Mouse (Mus musculus) embryonic facial prominence, embryonic 13.5 days (tissue): ENCODE results near the gene Tbc1d12. TPM values are rescaled to one million over a fixed set of nuclear protein-coding genes. Genes with fewer than 3 reads are reported as not detected.

Experiments
- ATAC-seq: fragments of 200-750 bp; cut with Nextera tagmentation; 2 replicates; pipeline ENCODE4 v1.8.0; 2017; ENCODE audit warnings: low read depth; ENCODE audit not compliant: insufficient number of reproducible peaks, insufficient read depth, low FRiP score, low TSS enrichment
- H3K27ac ChIP-seq: fragments of 300-500 bp; sonication (generic); 2 replicates; pipeline ENCODE4 v1.5.1; 2015; ENCODE audit warnings: moderate library complexity, mild to moderate bottlenecking, inconsistent platforms
- H3K27me3 ChIP-seq: fragments of 300-500 bp; sonication (generic); 2 replicates; pipeline ENCODE4 v1.6.1; 2015; ENCODE audit warnings: mild to moderate bottlenecking, inconsistent platforms
- H3K36me3 ChIP-seq: fragments of 300-500 bp; sonication (generic); 2 replicates; pipeline ENCODE4 v1.6.1; 2015; ENCODE audit warnings: mild to moderate bottlenecking, inconsistent platforms
- H3K4me1 ChIP-seq: fragments of 300-500 bp; sonication (generic); 2 replicates; pipeline ENCODE4 v1.6.1; 2015; ENCODE audit warnings: inconsistent platforms
- H3K4me2 ChIP-seq: fragments of 300-500 bp; sonication (generic); 2 replicates; pipeline ENCODE4 v1.6.1; 2015; ENCODE audit warnings: moderate library complexity, mild to moderate bottlenecking, inconsistent platforms
- H3K4me3 ChIP-seq: fragments of 300-500 bp; sonication (generic); 2 replicates; pipeline ENCODE4 v1.5.1; 2015; ENCODE audit warnings: mild to moderate bottlenecking, inconsistent platforms
- H3K9ac ChIP-seq: fragments of 300-500 bp; sonication (generic); 2 replicates; pipeline ENCODE4 v1.6.1; 2015; ENCODE audit warnings: mild to moderate bottlenecking, inconsistent platforms
- H3K9me3 ChIP-seq: fragments of 300-500 bp; sonication (generic); 2 replicates; pipeline ENCODE4 v1.6.1; 2016; ENCODE audit warnings: inconsistent platforms
- WGBS: fragments of 180-500 bp; shearing (Covaris S2); methylation state at CpG from one replicate; pipeline ENCODE4 v1.1.7; 2015; ENCODE audit warnings: mixed read lengths; 5-methylcytosine and 5-hydroxymethylcytosine counted together
- polyA plus RNA-seq: library from polyadenylated mRNA; unstranded; fragments of >200 nt; fragmentation: Nextera tagmentation; extraction: Ambion mirVana; gene quantifications from 2 replicates; pipeline ENCODE4 v1.2.1, GENCODE M21; 2015

The Tbc1d12 gene
- polyA plus RNA-seq, 1 experiment from 2014 or later = 3.7 TPM

- WGBS = 41% methylated on average over 3 of the region's 3 CpGs
- no peaks in the 10 kb centered on the region for H3K9me3 ChIP-seq
- no peak overlapping the region for H3K9ac ChIP-seq
- peaks cover 18% of the 10 kb centered on the region for H3K36me3 ChIP-seq
- no peak overlapping the region for H3K4me3 ChIP-seq
- H3K4me1 ChIP-seq = no peaks in the 10 kb centered on the region
- no peaks in the 10 kb centered on the region for H3K27me3 ChIP-seq
- no peak for ATAC-seq
- no peak overlapping the region for H3K4me2 ChIP-seq
- H3K27ac ChIP-seq = no peak overlapping the region
Observed at GRCm38 (mm10) chr19:38915677-38916076, 79.3 kb downstream of the Tbc1d12 start.

GRCm38 (mm10) chr19:38928481-38929158 lies 92.2 kb downstream of the Tbc1d12 start:
- Histone ChIP-seq H3K4me1 (peaks cover 10% of the 10 kb centered on the region), H3K9me3 (no peaks in the 10 kb centered on the region), H3K4me2 (no peak overlapping the region), H3K4me3 (no peak overlapping the region), H3K27me3 (no peaks in the 10 kb centered on the region), H3K36me3 (0 out of 2 replicates have a peak, but pooled peaks cover 2% of the 10 kb centered on the region), H3K9ac (no peak overlapping the region), H3K27ac (no peak overlapping the region)
- 92% methylated on average over 11 of the region's 11 CpGs for WGBS
- ATAC-seq = no peak

GRCm38 (mm10) chr19:38929471-38930251 lies 93.3 kb downstream of the Tbc1d12 start:
- WGBS = 73% methylated on average over 13 of the region's 13 CpGs
- peak overlapping the region; percentile 91 for H3K4me3 ChIP-seq
- peak overlapping the region; percentile 72 for H3K4me2 ChIP-seq
- H3K36me3 ChIP-seq = 0 out of 2 replicates have a peak, but pooled peaks cover 7% of the 10 kb centered on the region
- peak overlapping the region; percentile 96; the same call in 1 of the 2 replicates for H3K9ac ChIP-seq
- no peaks in the 10 kb centered on the region for H3K9me3 ChIP-seq
- ATAC-seq = no peak
- H3K4me1 ChIP-seq = peaks cover 13% of the 10 kb centered on the region
- H3K27me3 ChIP-seq = no peaks in the 10 kb centered on the region
- no peak overlapping the region for H3K27ac ChIP-seq

- no peaks in the 10 kb centered on the region for H3K27me3 ChIP-seq
- H3K4me1 ChIP-seq = peaks cover 13% of the 10 kb centered on the region
- H3K9ac ChIP-seq = peak overlapping the region; percentile 96
- peak overlapping the region; percentile 91 for H3K4me3 ChIP-seq
- no peak for ATAC-seq
- H3K27ac ChIP-seq = peak overlapping the region; percentile 80; the same call in 1 of the 2 replicates
- 2% methylated on average over 23 of the region's 23 CpGs for WGBS
- no peaks in the 10 kb centered on the region for H3K9me3 ChIP-seq
- peak overlapping the region; percentile 72 for H3K4me2 ChIP-seq
- 0 out of 2 replicates have a peak, but pooled peaks cover 7% of the 10 kb centered on the region for H3K36me3 ChIP-seq
Observed at GRCm38 (mm10) chr19:38930252-38930787, 93.9 kb downstream of the Tbc1d12 start.

GRCm38 (mm10) chr19:38930788-38931565 lies 94.6 kb downstream of the Tbc1d12 start, which contains the start of gene Hells:
Hells (plus strand) TSS chr19:38930915.
- H3K4me3 ChIP-seq = peak within 1 kb of the TSS; percentile 91
- under 1% methylated on average over 76 of the region's 76 CpGs for WGBS
- ATAC-seq = peak; percentile 83

GRCm38 (mm10) chr19:38931566-38931890 lies 95.1 kb downstream of the Tbc1d12 start:
- no peak for ATAC-seq
- Histone ChIP-seq H3K27me3 (no peaks in the 10 kb centered on the region), H3K27ac (peak overlapping the region; percentile 80; the same call in 1 of the 2 replicates)

More at GRCm38 (mm10) chr19:38930788-38931565, 94.6 kb downstream of the Tbc1d12 start, which contains the start of gene Hells:
- Histone ChIP-seq H3K9me3 (no peaks in the 10 kb centered on the region), H3K4me2 (peak within 1 kb of the TSS; percentile 72), H3K9ac (peak within 1 kb of the TSS; percentile 96), H3K36me3 (peaks cover 11% of the 10 kb centered on the region), H3K27me3 (no peaks in the 10 kb centered on the region), H3K4me1 (peaks cover 13% of the 10 kb centered on the region), H3K27ac (peak within 1 kb of the TSS; percentile 80)

GRCm38 (mm10) chr19:38944590-38945307 lies 108.4 kb downstream of the Tbc1d12 start:
- WGBS = 89% methylated on average over 2 of the region's 2 CpGs
- ATAC-seq = no peak
- Histone ChIP-seq H3K4me2 (no peak overlapping the region), H3K9me3 (no peaks in the 10 kb centered on the region), H3K4me1 (no peaks in the 10 kb centered on the region), H3K4me3 (no peak overlapping the region), H3K36me3 (peaks cover 45% of the 10 kb centered on the region), H3K27ac (no peak overlapping the region), H3K27me3 (no peaks in the 10 kb centered on the region), H3K9ac (no peak overlapping the region)

More at GRCm38 (mm10) chr19:38931566-38931890, 95.1 kb downstream of the Tbc1d12 start:
- H3K9me3 ChIP-seq = no peaks in the 10 kb centered on the region
- H3K4me3 ChIP-seq = peak overlapping the region; percentile 91
- peaks cover 14% of the 10 kb centered on the region for H3K36me3 ChIP-seq
- WGBS = 2% methylated on average over 6 of the region's 6 CpGs
- peak overlapping the region; percentile 72 for H3K4me2 ChIP-seq
- peaks cover 13% of the 10 kb centered on the region for H3K4me1 ChIP-seq
- H3K9ac ChIP-seq = peak overlapping the region; percentile 96

Other genes with a start within 250 kb of the Tbc1d12 start
- 8.1 and 8.4 TPM in 2 replicates for gene Noc3l, start 17.3 kb upstream of the Tbc1d12 start, polyA plus RNA-seq
- 54.2 and 58.3 TPM in 2 replicates for gene Hells, start 94.3 kb downstream of the Tbc1d12 start, polyA plus RNA-seq
- gene Cyp2c55, start 170.4 kb downstream of the Tbc1d12 start, polyA plus RNA-seq = 0.43 TPM in 1 of 2 replicates, not detected in the other
- 0.18 TPM in 1 of 2 replicates, not detected in the other for gene Cyp2c65, start 224.4 kb downstream of the Tbc1d12 start, polyA plus RNA-seq